Mouse (Mus musculus) ES-Bruce4 (cell line): Measurements from ENCODE around the gene Stap1.

ENCODE experiments used
- CTCF ChIP-seq: IDR thresholded peaks from one replicate; pipeline ENCODE4 v1.8.1; 2011; ENCODE audit warnings: low read depth, low read length
- EP300 ChIP-seq: IDR thresholded peaks from 2 replicates; pipeline ENCODE4 v1.6.1; 2011; ENCODE audit warnings: low read depth, low read length; ENCODE audit not compliant: insufficient read depth
- POLR2A ChIP-seq: IDR thresholded peaks from one replicate; pipeline ENCODE4 v1.8.1; 2011; ENCODE audit warnings: low read length; ENCODE audit not compliant: insufficient read depth

- no peak for TF ChIP-seq CTCF
- no peak for TF ChIP-seq POLR2A
- no peak for TF ChIP-seq EP300
Observed at GRCm38 (mm10) chr5:86063501-86063900, 8.0 kb upstream of the Stap1 start.
